Mouse (Mus musculus) liver, postnatal 0 days (tissue): Measurements from ENCODE around the gene Proca1.

Source experiments
- CTCF ChIP-seq: sonication (generic); IDR thresholded peaks from 2 replicates; pipeline ENCODE4 v1.5.1; 2016; ENCODE audit warnings: antibody characterized with exemption, low read depth
- EP300 ChIP-seq: IDR thresholded peaks from 2 replicates; pipeline ENCODE4 v1.6.1; 2016; ENCODE audit warnings: antibody characterized with exemption, low read depth, mild to moderate bottlenecking

- no peak for TF ChIP-seq CTCF
- TF ChIP-seq EP300, result no peak
Measured at GRCm38 (mm10) chr11:78160171-78160570, 33.0 kb upstream of the Proca1 start.
